Mouse (Mus musculus): ENCODE measurements around the gene Ttll11. TPM values are rescaled to one million over a fixed set of nuclear protein-coding genes. Genes with fewer than 3 reads are reported as not detected.
A peak's percentile ranks its signal among the peaks of the same experiment; 100 is the strongest.

The Ttll11 gene
- polyA plus RNA-seq, 1 experiment from 2014 or later = 0.44 TPM

DNA sequence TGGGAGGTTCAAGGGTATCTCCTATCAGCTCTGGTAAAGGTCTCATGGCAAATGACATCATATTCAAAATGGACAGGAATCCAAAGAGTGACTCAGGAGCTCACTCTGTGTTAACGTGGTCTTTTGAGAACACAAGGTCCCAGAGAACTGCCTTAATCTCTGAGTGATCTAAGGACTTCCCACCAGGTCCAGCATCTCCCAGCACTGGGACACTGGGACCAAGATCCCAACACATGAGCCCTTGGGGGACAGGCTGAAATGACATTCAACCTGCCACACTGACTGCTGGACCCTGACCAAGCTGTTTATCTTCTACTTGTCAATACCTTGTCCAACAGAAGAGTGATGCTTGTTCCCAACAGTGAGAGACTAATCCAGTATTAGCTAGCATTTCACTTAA lies 68.0 kb downstream of the Ttll11 start:
- H3K27ac ChIP-seq (ENCODE audit: low read depth, low read length) = no peak overlapping the region
- no peaks in the 10 kb centered on the region for H3K4me1 ChIP-seq (replicated peaks; ENCODE audit: control insufficient read depth, insufficient read depth, low read length)
- no peak for ATAC-seq
- no peaks in the 10 kb centered on the region for H3K9me3 ChIP-seq (ENCODE audit: control insufficient read depth)
- H3K4me3 ChIP-seq (ENCODE audit: low read depth, low read length) = no peak overlapping the region
- H3K36me3 ChIP-seq (ENCODE audit: control insufficient read depth, insufficient read depth) = no peaks in the 10 kb centered on the region
- no peak overlapping the region for H3K4me2 ChIP-seq (replicated peaks; ENCODE audit: low read depth)
- 78% methylated on average over 1 of the region's 1 CpGs for WGBS
- no peaks in the 10 kb centered on the region for H3K27me3 ChIP-seq (replicated peaks; ENCODE audit: control insufficient read depth, insufficient read depth, low read length)
- TF ChIP-seq CTCF (IDR thresholded peaks at IDR 0.05; ENCODE audit: low read depth) = no peak
- no peak overlapping the region for H3K9ac ChIP-seq (ENCODE audit: low read depth, low read length)

DNA sequence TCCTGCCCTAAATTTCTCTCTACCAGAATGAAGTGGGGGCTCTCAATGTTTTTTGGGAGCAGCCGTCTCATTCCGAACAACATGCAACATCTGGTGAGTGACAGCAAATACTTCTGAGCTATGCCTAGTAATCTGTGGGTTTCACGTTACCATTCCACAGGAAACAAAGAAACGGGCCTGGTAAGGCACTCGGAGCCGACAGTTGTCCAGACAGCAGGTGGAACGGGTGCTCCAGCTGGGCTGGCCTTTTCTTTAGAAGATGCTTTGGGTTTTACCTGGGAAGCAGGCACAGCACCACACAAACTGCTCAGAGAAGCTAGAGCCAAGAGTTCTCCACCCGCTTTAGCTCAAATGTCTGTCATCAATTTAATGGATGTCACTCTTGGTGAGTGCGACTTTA lies 69.0 kb downstream of the Ttll11 start:
- Histone ChIP-seq H3K27me3 (replicated peaks; ENCODE audit: control insufficient read depth, insufficient read depth, low read length) (no peaks in the 10 kb centered on the region), H3K9me3 (ENCODE audit: control insufficient read depth) (no peaks in the 10 kb centered on the region), H3K4me1 (replicated peaks; ENCODE audit: control insufficient read depth, insufficient read depth, low read length) (no peaks in the 10 kb centered on the region), H3K4me3 (ENCODE audit: low read depth, low read length) (no peak overlapping the region), H3K9ac (ENCODE audit: low read depth, low read length) (no peak overlapping the region), H3K27ac (ENCODE audit: low read depth, low read length) (no peak overlapping the region), H3K4me2 (replicated peaks; ENCODE audit: low read depth) (no peak overlapping the region), H3K36me3 (ENCODE audit: control insufficient read depth, insufficient read depth) (no peaks in the 10 kb centered on the region)
- TF ChIP-seq CTCF (IDR thresholded peaks at IDR 0.05; ENCODE audit: low read depth) = no peak
- ATAC-seq = no peak
- WGBS = 66% methylated on average over 9 of the region's 9 CpGs

DNA sequence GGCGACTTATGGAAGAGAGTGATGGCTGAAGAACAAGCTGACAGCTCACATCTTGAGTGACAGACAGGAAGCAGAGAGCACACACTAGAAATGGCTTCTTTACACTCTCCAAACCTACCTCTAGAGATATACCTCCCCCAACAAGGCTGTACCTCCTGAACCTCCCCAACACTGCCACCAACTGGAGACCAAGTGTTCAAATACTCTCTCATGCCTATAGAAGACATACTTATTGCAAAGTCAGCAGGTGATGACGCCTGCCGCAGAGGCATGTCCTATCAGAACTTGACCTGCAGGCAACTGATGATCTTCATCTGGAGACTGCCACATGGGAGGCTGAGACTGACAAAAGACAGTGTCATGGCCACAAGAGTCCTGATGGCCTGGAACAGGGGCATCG lies 70.4 kb downstream of the Ttll11 start:
- Histone ChIP-seq H3K9ac (ENCODE audit: low read depth, low read length) (no peak overlapping the region), H3K27ac (ENCODE audit: low read depth, low read length) (no peak overlapping the region), H3K27me3 (replicated peaks; ENCODE audit: control insufficient read depth, insufficient read depth, low read length) (no peaks in the 10 kb centered on the region), H3K36me3 (ENCODE audit: control insufficient read depth, insufficient read depth) (no peaks in the 10 kb centered on the region), H3K9me3 (ENCODE audit: control insufficient read depth) (no peaks in the 10 kb centered on the region), H3K4me3 (ENCODE audit: low read depth, low read length) (no peak overlapping the region), H3K4me2 (replicated peaks; ENCODE audit: low read depth) (no peak overlapping the region), H3K4me1 (replicated peaks; ENCODE audit: control insufficient read depth, insufficient read depth, low read length) (no peaks in the 10 kb centered on the region)
- 92% methylated on average over 4 of the region's 4 CpGs for WGBS
- no peak for TF ChIP-seq CTCF (IDR thresholded peaks at IDR 0.05; ENCODE audit: low read depth)
- ATAC-seq = no peak

- H3K36me3 ChIP-seq (ENCODE audit: control insufficient read depth, insufficient read depth) = no peaks in the 10 kb centered on the region
- ATAC-seq = no peak
- no peak for TF ChIP-seq CTCF (IDR thresholded peaks at IDR 0.05; ENCODE audit: low read depth)
- H3K9me3 ChIP-seq (ENCODE audit: control insufficient read depth) = no peaks in the 10 kb centered on the region
- 69% methylated on average over 6 of the region's 6 CpGs for WGBS
- no peak overlapping the region for H3K4me2 ChIP-seq (replicated peaks; ENCODE audit: low read depth)
- no peaks in the 10 kb centered on the region for H3K27me3 ChIP-seq (replicated peaks; ENCODE audit: control insufficient read depth, insufficient read depth, low read length)
- no peak overlapping the region for H3K27ac ChIP-seq (ENCODE audit: low read depth, low read length)
- H3K4me3 ChIP-seq (ENCODE audit: low read depth, low read length) = no peak overlapping the region
- H3K9ac ChIP-seq (ENCODE audit: low read depth, low read length) = no peak overlapping the region
- H3K4me1 ChIP-seq (replicated peaks; ENCODE audit: control insufficient read depth, insufficient read depth, low read length) = no peaks in the 10 kb centered on the region
Measured at GRCm38 (mm10) chr2:35907578-35907977, 72.1 kb downstream of the Ttll11 start.

GRCm38 (mm10) chr2:35906174-35906798 lies 73.4 kb downstream of the Ttll11 start:
- Histone ChIP-seq H3K4me3 (ENCODE audit: low read depth, low read length) (no peak overlapping the region), H3K4me2 (replicated peaks; ENCODE audit: low read depth) (0 out of 2 replicates have a peak overlapping the region, but pooled peaks have one; percentile 7), H3K9ac (ENCODE audit: low read depth, low read length) (no peak overlapping the region), H3K36me3 (ENCODE audit: control insufficient read depth, insufficient read depth) (no peaks in the 10 kb centered on the region), H3K9me3 (ENCODE audit: control insufficient read depth) (no peaks in the 10 kb centered on the region), H3K27ac (ENCODE audit: low read depth, low read length) (no peak overlapping the region), H3K4me1 (replicated peaks; ENCODE audit: control insufficient read depth, insufficient read depth, low read length) (no peaks in the 10 kb centered on the region), H3K27me3 (replicated peaks; ENCODE audit: control insufficient read depth, insufficient read depth, low read length) (no peaks in the 10 kb centered on the region)
- 18% methylated on average over 11 of the region's 11 CpGs for WGBS
- no peak for ATAC-seq
- peak; percentile 84 for TF ChIP-seq CTCF (IDR thresholded peaks at IDR 0.05; ENCODE audit: low read depth)

DNA sequence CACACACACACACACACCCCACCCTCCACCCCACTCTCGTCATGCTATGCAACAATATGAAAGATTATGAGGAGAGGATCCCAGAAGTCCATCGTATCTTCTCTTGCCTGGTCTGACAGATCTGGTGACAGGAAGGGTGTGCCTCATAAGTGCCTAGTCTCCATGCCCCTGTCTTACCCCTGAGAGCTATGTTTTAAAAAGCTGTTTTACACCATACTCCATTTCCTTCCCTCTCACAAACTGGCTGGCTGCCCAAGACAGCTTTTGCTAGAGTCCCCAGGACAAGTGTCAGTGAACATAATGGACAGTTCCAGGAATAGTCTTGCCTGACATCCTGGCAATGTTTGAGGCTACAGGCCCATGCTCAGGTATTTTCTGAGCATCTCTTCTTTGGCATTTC lies 78.9 kb downstream of the Ttll11 start:
- TF ChIP-seq CTCF (IDR thresholded peaks at IDR 0.05; ENCODE audit: low read depth) = no peak
- H3K27ac ChIP-seq (ENCODE audit: low read depth, low read length) = no peak overlapping the region
- 64% methylated on average over 2 of the region's 2 CpGs for WGBS
- H3K9ac ChIP-seq (ENCODE audit: low read depth, low read length) = no peak overlapping the region
- H3K36me3 ChIP-seq (ENCODE audit: control insufficient read depth, insufficient read depth) = no peaks in the 10 kb centered on the region
- H3K9me3 ChIP-seq (ENCODE audit: control insufficient read depth) = no peaks in the 10 kb centered on the region
- no peak for ATAC-seq
- H3K4me1 ChIP-seq (replicated peaks; ENCODE audit: control insufficient read depth, insufficient read depth, low read length) = no peaks in the 10 kb centered on the region
- H3K27me3 ChIP-seq (replicated peaks; ENCODE audit: control insufficient read depth, insufficient read depth, low read length) = no peaks in the 10 kb centered on the region
- H3K4me3 ChIP-seq (ENCODE audit: low read depth, low read length) = no peak overlapping the region
- no peak overlapping the region for H3K4me2 ChIP-seq (replicated peaks; ENCODE audit: low read depth)

DNA sequence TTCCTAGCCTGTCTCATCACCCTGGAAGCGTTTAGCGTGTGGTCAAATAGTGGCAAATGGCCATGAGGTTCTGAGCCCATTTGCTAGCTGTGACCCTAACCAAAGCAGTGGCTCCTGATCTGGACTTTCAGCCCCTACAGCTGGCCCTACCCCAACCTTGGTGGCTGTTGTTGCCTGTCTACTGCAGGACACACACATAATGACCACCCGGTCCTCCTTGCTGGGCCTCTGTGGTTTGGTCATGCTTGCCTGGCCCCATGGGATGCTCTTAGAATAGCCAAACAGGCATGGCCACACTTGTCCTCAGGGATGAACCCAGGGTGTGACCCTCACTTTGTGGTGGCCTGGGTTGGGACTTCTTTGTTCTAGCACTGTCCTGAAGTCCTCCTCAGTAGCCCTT lies 80.0 kb downstream of the Ttll11 start:
- no peaks in the 10 kb centered on the region for H3K36me3 ChIP-seq (ENCODE audit: control insufficient read depth, insufficient read depth)
- H3K9me3 ChIP-seq (ENCODE audit: control insufficient read depth) = no peaks in the 10 kb centered on the region
- no peak overlapping the region for H3K9ac ChIP-seq (ENCODE audit: low read depth, low read length)
- H3K4me2 ChIP-seq (replicated peaks; ENCODE audit: low read depth) = no peak overlapping the region
- no peaks in the 10 kb centered on the region for H3K4me1 ChIP-seq (replicated peaks; ENCODE audit: control insufficient read depth, insufficient read depth, low read length)
- no peak overlapping the region for H3K27ac ChIP-seq (ENCODE audit: low read depth, low read length)
- TF ChIP-seq CTCF (IDR thresholded peaks at IDR 0.05; ENCODE audit: low read depth) = no peak
- no peak for ATAC-seq
- H3K4me3 ChIP-seq (ENCODE audit: low read depth, low read length) = no peak overlapping the region
- 94% methylated on average over 3 of the region's 3 CpGs for WGBS
- H3K27me3 ChIP-seq (replicated peaks; ENCODE audit: control insufficient read depth, insufficient read depth, low read length) = no peaks in the 10 kb centered on the region
